Mouse (Mus musculus) CD8-positive naive resting alpha-beta T cell, adult 2 months (primary cell): ENCODE results near the gene Dlg5.

Experiments
- DNase-seq, 2 experiments: peaks; one replicate each; pipeline ENCODE4 v3.0.0; 2022; ENCODE audit warnings: low read depth in 2 of 2, low spot score in 2 of 2

Gene Dlg5

DNA sequence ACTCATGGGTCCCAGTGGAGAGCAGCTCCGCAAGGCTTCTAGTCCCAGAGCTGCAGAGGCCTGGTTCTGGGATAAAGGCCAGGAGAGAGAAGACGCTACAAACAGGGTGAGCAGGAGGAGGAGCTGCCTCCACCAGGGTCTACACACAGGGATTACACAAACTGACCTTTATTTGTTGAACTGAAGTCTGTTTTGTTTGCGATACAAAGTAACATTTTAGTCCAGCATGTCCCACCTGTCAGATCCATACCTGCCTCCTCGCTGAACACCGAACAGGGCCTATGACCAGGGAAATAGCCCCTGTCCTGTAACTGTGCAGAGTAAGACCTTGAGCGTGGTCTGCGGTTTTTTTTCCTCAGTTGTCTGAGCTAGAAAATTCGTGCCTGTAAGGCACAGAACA lies 111.9 kb downstream of the Dlg5 start:
- no peak for DNase-seq

DNA sequence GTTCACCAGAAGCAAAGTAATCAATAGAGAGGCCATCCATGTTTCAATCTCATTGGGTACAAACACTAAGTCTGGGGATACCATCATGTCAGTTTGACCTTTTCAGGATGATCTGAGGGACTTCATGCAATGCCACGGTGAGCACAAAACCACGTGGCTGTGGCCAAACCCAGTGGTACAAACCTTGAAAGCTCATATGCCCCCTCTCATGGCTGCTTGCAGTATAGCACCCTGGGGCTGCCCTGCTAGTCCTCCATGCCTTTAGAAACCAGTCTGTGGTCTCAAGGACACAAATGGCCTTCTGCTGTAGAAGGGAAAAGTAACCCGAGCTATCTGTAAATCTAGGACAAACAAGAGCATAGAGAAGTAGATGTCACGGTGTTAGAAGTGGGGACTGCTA lies 113.6 kb downstream of the Dlg5 start:
- no peak for DNase-seq

DNA sequence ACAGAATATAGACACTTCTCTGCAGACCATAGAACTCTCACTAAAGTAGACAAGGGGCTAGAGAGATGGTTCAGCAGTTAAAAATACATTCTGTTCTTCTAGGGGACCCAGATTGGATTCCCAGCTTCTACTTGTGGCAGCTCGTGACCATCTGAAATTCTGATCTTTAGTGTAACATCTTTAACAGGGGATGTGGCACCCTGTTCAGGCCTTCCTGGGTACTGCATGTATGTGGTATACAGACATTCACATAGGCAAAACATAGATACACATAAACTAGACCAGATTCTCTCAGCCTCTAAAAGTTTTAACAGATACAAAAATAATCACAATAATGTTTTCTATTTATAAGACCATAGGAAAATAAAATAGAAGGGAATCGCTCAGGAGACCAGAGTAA lies 120.7 kb downstream of the Dlg5 start:
- DNase-seq, result no peak

DNA sequence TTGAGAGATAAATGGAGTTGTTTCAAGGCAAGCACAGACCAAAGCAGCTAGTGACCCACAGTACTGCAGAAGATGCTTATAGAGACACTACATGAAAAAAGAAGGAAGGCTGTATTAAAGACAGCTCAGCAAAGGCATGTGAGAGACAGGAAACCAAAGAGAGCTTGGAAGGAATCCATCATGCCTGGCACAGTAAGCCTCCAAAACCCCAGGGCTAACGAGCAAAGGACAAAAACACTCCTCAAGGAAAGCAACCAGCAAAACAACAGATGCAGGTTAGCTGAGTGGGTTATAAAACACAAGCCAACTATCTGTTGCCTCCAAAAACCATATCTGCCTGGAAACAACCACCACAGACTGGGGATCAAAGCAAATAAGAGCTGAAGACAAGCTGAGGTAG lies 121.5 kb downstream of the Dlg5 start:
- no peak for DNase-seq

DNA sequence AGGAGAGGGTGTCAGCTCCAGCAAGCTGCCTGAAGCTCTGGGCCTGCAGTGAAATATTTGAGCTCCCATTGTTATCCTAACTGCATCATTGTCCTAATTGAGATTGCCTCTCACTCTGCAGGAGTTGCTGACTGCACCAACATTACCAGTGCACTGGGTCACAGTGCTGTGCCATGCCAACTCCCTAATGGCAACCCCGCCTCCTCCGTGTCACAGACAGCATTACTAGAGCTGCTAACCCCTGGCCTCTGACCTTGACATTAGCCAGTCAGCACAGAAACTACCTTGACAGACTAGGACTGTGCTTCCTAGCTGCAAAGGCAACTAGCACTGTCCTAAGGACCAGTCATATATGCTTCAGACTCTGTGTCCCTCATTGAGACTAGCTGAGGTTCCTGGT lies 139.0 kb downstream of the Dlg5 start:
- DNase-seq, result no peak

DNA sequence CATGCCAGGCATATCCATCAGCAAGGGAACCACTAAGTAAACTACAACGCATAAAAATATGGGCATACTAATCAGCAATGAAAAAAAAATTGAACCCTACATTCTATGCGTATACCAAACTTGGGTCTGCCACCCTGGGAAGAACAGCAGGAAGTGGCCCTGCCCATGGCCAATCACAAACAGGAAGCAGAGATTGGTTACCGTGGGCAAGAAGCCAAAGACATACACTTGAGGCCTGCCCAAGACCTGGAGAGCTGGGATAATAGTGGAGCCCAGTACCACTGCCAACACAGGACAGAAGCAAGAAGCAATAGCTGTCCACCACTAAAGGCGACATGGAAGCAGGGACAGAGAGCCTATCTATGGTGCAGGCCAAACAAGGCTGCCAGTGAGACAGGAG lies 146.9 kb downstream of the Dlg5 start:
- DNase-seq, result no peak

DNA sequence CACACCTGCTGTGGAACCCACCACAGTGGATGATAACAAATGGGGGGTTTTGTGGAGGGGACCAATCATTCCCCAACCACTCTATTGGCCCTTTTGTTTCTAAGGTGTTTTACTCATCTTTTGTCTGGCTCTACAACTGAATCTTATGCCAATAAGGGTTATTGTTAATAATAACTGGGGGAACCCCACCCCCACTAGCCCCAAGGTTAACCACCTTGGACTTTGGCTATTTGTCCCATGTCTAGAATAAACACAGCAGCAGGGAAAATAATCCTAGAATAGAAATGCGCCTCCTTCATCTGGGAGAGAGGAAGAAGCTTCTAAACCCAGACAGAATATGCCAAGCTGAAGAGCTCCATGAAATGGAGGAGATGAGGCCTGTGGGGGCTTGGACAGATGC lies 151.1 kb downstream of the Dlg5 start:
- DNase-seq, result no peak

DNA sequence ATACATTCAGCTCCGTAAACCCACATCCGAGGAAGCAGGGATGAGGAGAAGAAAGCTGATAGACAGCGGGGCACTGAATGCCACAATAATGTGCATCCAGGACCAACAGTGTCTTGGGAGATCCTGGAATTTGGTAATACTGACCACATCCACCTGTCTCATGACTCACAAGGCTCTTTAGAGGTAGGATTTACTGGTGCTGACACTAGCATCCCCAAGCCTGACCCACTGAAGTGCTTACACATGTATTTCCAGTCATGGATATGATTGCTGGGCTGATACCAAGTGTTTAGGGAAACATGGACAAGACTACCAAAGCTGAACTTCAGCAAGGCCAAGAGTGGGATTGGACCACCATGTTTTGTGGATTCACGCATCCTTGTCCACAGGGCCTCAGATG lies 152.5 kb downstream of the Dlg5 start:
- no peak for DNase-seq

DNA sequence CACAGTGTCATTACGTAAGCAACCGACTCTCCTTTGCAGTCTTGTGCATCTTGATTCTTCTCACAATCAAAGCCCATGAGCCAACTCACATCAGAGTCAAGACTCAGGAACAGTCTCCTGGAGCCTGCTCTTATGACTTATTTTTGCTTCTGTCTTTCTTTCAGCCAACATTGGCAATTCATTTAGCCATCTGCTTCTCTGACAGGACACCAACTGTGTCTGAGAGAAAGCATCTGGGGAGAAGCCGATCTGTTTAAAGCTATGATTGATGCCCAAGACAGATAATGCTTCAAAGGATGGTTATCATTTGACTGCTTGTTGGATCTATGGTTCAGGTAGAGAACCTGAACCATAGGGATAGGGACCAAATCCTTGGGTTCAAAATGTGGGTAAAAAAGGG lies 153.3 kb downstream of the Dlg5 start:
- no peak for DNase-seq

DNA sequence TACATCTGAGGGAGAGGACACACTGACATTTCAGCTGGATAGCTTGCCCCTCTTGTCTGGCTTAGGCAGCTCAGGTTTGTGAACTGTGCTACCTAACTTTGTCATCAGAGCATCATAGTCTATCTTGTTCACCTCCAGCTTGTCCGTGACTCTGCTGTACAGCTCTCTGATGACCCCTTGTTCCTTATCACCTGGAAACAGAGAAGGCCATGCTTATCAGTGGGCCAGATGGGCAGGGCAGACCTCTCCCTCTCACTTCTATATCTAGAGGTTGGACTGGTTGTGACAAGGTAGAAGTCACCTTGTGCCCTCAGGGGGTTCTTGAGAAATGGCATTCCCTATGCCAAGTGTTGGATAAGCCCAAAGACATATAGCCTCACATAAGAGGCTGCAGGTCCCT lies 154.9 kb downstream of the Dlg5 start:
- no peak for DNase-seq

DNA sequence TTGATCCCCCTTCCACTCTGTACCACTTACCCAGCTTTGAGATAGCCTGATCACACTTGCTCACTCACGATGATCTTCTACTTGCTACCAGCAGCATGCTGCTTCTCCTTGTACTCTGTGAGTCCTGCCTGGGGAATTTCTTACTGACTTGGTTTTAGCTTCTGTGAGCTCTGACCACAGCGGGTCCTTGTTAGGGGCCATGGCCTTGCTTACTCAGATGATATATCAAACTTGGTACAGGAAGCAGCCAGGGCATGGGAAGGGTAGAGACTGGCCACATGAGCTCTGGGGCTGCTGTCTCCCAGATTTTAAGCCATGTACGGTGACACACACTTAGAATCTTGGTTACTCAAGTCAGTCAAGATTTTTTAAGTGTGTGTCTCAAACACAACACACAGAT lies 156.5 kb downstream of the Dlg5 start:
- no peak for DNase-seq

DNA sequence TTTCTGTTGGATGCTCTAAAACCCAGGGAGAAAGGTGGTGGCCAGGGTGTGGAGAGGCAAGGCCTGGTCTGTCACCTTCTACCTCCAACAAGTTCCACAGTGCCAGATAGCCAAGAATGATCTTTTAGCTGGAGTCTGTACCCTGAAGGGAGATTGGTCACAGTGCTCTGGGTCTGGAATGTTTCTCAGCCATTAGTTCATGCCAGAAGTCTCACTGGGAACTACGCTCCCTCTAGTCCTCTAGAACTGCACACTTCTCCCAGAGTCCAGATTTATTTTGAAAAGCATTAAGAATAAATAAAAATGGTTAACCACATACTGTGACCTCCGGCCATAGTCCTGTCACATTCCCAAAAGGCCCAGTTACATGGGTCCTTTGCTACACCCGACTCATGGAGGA lies 158.3 kb downstream of the Dlg5 start:
- no peak for DNase-seq

DNA sequence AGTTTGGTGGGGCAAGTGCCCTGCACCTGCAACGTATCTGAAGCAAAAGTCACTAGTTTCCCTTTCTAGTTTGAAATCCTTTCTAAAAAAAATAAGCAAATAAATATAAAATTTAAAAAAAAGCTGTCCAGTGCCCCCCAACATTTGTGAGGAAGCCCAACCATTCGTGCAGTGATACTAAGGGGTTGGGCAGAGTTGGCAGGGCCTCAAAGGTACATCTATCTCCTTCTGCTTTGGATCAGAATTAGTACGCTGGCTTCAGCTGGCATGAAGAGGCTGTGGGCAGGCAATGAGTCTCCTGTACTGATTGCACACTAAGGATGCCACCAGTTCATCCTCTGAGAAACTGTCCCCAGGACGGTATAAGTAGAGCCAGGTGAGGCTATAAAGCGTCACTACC lies 159.2 kb downstream of the Dlg5 start:
- no peak for DNase-seq
